Comparison of ENCODE assay signal across 8 mouse cellular contexts in genomic region chr4:154897676-154898465, GRCm38 (mm10). TPM values are rescaled to one million over a fixed set of nuclear protein-coding genes. Genes with fewer than 3 reads are reported as not detected.
DNase-seq lines count a peak whose midpoint lies in the region; ATAC-seq and TF ChIP-seq lines count a peak whose summit lies in the region.

No protein-coding gene starts in this region.

- TF ChIP-seq POLR2A in bone marrow macrophage, adult 2 months (IDR thresholded peaks at IDR 0.05; ENCODE audit: borderline replicate concordance, low read depth, low read length): no peak

- H3K27me3 ChIP-seq in kidney, postnatal 0 days (ENCODE audit: insufficient read depth, low read length): no peaks in the 10 kb centered on the region
- 0 out of 2 replicates have a peak, but pooled peaks cover 5% of the 10 kb centered on the region for H3K27me3 ChIP-seq in neural tube, embryonic 15.5 days (replicated peaks)

- peaks cover 6% of the 10 kb centered on the region for H3K4me1 ChIP-seq in bone marrow macrophage, adult 2 months (ENCODE audit: control insufficient read depth, insufficient read depth, low read length)
- peaks cover 12% of the 10 kb centered on the region for H3K4me1 ChIP-seq in kidney, postnatal 0 days (replicated peaks; ENCODE audit: insufficient read depth, low read length)
- peaks cover 32% of the 10 kb centered on the region for H3K4me1 ChIP-seq in neural tube, embryonic 15.5 days

- no peaks in the 10 kb centered on the region for H3K9me3 ChIP-seq in kidney, postnatal 0 days (replicated peaks; ENCODE audit: low read length)
- H3K9me3 ChIP-seq in neural tube, embryonic 15.5 days (replicated peaks): no peaks in the 10 kb centered on the region

- H3K9ac ChIP-seq in kidney, postnatal 0 days (ENCODE audit: low read depth, low read length): peak overlapping the region; percentile 59
- H3K9ac ChIP-seq in neural tube, embryonic 15.5 days (replicated peaks): peak overlapping the region; percentile 68

- TF ChIP-seq CTCF in bone marrow macrophage, adult 2 months (IDR thresholded peaks at IDR 0.05; ENCODE audit: low read depth, low read length): no peak
- TF ChIP-seq CTCF in kidney, postnatal 0 days (IDR thresholded peaks at IDR 0.05; ENCODE audit: low read depth): no peak

- H3K4me3 ChIP-seq in bone marrow macrophage, adult 2 months (ENCODE audit: insufficient read depth, low read length): peak overlapping the region; percentile 72
- H3K4me3 ChIP-seq in kidney, postnatal 0 days (replicated peaks; ENCODE audit: low read depth, low read length): peak overlapping the region; percentile 51
- peak overlapping the region; percentile 61 for H3K4me3 ChIP-seq in neural tube, embryonic 15.5 days (replicated peaks)

- H3K36me3 ChIP-seq in kidney, postnatal 0 days (ENCODE audit: insufficient read depth, low read length): no peaks in the 10 kb centered on the region
- H3K36me3 ChIP-seq in neural tube, embryonic 15.5 days: no peaks in the 10 kb centered on the region

- ATAC-seq in cerebellum, adult (ENCODE audit: insufficient number of reproducible peaks, low FRiP score, low TSS enrichment): no peak; the same call in 1 of the 2 replicates
- no peak for ATAC-seq in kidney, postnatal 0 days (replicated peaks; ENCODE audit: low FRiP score, low read depth)
- ATAC-seq in neural tube, embryonic 15.5 days (ENCODE audit: low FRiP score): no peak

- peak overlapping the region; percentile 95 for H3K4me2 ChIP-seq in kidney, postnatal 0 days (ENCODE audit: low read length)
- H3K4me2 ChIP-seq in neural tube, embryonic 15.5 days: peak overlapping the region; percentile 88

- DNase-seq in cerebellum, adult 11 months: peak; percentile 30
- peak; percentile 36 for DNase-seq in gastrocnemius, postnatal 10 days
- no peak for DNase-seq in kidney, postnatal 0 days (ENCODE audit: low spot score)
- no peak for DNase-seq in natural killer cell, adult 2 months (ENCODE audit: low spot score in 2 of 2)
- no peak for DNase-seq in layer of hippocampus, adult 9-10 months (ENCODE audit: low spot score)

- H3K27ac ChIP-seq in bone marrow macrophage, adult 2 months (ENCODE audit: insufficient read depth, low read depth, low read length): no peak overlapping the region
- no peak overlapping the region for H3K27ac ChIP-seq in kidney, postnatal 0 days
- H3K27ac ChIP-seq in neural tube, embryonic 15.5 days (replicated peaks): peak overlapping the region; percentile 69

- 64% methylated on average over 6 of the region's 6 CpGs for WGBS in kidney, postnatal 0 days
- 66% methylated on average over 6 of the region's 6 CpGs for WGBS in neural tube, embryonic 15.5 days

RNA-seq across cellular contexts. Expression of gene Fam213b, which starts 1.1 kb away (rescaled TPM):
- polyA plus RNA-seq in bone marrow macrophage, adult 2 months (2012; ENCODE audit: insufficient read depth, insufficient read length, missing spikeins): 34.3 and 38.2 TPM in 2 replicates
- total RNA-seq in gastrocnemius, postnatal 10 days (2021): 100 to 1,000 TPM; 121 to 143 TPM
- 40.6 and 42.0 TPM in 2 replicates for polyA plus RNA-seq in kidney, postnatal 0 days (2015; fragmentation: Nextera tagmentation; extraction: Ambion mirVana)
- 68.2 and 79.2 TPM in 2 replicates for polyA plus RNA-seq in neural tube, embryonic 15.5 days (2015; fragmentation: Nextera tagmentation; extraction: Ambion mirVana)

RNA-seq across cellular contexts. Expression of gene Mmel1, which starts 28.5 kb away (rescaled TPM):
- polyA plus RNA-seq in bone marrow macrophage, adult 2 months (2012; ENCODE audit: insufficient read depth, insufficient read length, missing spikeins): not detected in 2 replicates
- under 1 TPM; 0.68 to 0.78 TPM for total RNA-seq in gastrocnemius, postnatal 10 days (2021)
- polyA plus RNA-seq in kidney, postnatal 0 days (2015; fragmentation: Nextera tagmentation; extraction: Ambion mirVana): not detected in 2 replicates
- 0.75 and 0.84 TPM in 2 replicates for polyA plus RNA-seq in neural tube, embryonic 15.5 days (2015; fragmentation: Nextera tagmentation; extraction: Ambion mirVana)

RNA-seq across cellular contexts. Expression of gene Tnfrsf14, which starts 30.5 kb away (rescaled TPM):
- polyA plus RNA-seq in bone marrow macrophage, adult 2 months (2012; ENCODE audit: insufficient read depth, insufficient read length, missing spikeins): 117 and 135 TPM in 2 replicates
- total RNA-seq in gastrocnemius, postnatal 10 days (2021): 1 to 10 TPM; 1.8 to 4.2 TPM
- polyA plus RNA-seq in kidney, postnatal 0 days (2015; fragmentation: Nextera tagmentation; extraction: Ambion mirVana): 0.75 and 1.3 TPM in 2 replicates
- 0.37 and 1.4 TPM in 2 replicates for polyA plus RNA-seq in neural tube, embryonic 15.5 days (2015; fragmentation: Nextera tagmentation; extraction: Ambion mirVana)

Comparison
In these comparisons a context has a peak if more than half of its experiments do, and no peak if none do; other contexts are left out.
1. DNase-seq: peak in cerebellum, adult 11 months (single experiment) and gastrocnemius, postnatal 10 days (single experiment); none in kidney, postnatal 0 days (single experiment), natural killer cell, adult 2 months (0 of 2) and layer of hippocampus, adult 9-10 months (single experiment).
2. RNA of gene Tnfrsf14, which starts 30.5 kb away (polyA plus RNA-seq): 117 to 135 TPM in bone marrow macrophage, adult 2 months; 0.75 to 1.3 TPM in kidney, postnatal 0 days and 0.37 to 1.4 TPM in neural tube, embryonic 15.5 days; every median in the first group is over 10 times any median in the second.
3. Peak in every context shown above with its lines, with median percentiles within 50 percentile points of each other: H3K4me3 ChIP-seq.